Mouse (Mus musculus): ENCODE results near the gene Fyb. TPM values are rescaled to one million over a fixed set of nuclear protein-coding genes. Genes with fewer than 3 reads are reported as not detected.

The Fyb gene
- polyA plus RNA-seq, 1 experiment, result 190 TPM

GRCm38 (mm10) chr15:6560696-6561095 lies 38.0 kb downstream of the Fyb start:
- TF ChIP-seq USF1 (IDR thresholded peaks at IDR 0.05; ENCODE audit: low read depth), result no peak
- TF ChIP-seq MYOD1 (IDR thresholded peaks at IDR 0.05; ENCODE audit: control insufficient read depth, insufficient read length, low read depth), result no peak
- no peak for TF ChIP-seq MYOG (IDR thresholded peaks at IDR 0.05; ENCODE audit: control insufficient read depth, extremely low read depth, insufficient read length)
- TF ChIP-seq MAX (IDR thresholded peaks at IDR 0.05), result no peak
- TF ChIP-seq FOSL1 (IDR thresholded peaks at IDR 0.05; ENCODE audit: insufficient read depth, low read length, poor library complexity, severe bottlenecking), result no peak
- TF ChIP-seq CTCF (IDR thresholded peaks at IDR 0.05; ENCODE audit: control insufficient read depth, insufficient read depth, insufficient read length), result no peak
- TF ChIP-seq CEBPB (IDR thresholded peaks at IDR 0.05; ENCODE audit: low read depth), result no peak
- H3K4me3 ChIP-seq (ENCODE audit: insufficient read depth, poor library complexity, severe bottlenecking), result no peak overlapping the region
- no peak overlapping the region for H3ac ChIP-seq (ENCODE audit: control insufficient read depth, insufficient read length, low read depth)
- H3K79me2 ChIP-seq (ENCODE audit: control insufficient read depth, insufficient read depth), result no peaks in the 10 kb centered on the region
- no peaks in the 10 kb centered on the region for H3K27me3 ChIP-seq (ENCODE audit: control insufficient read depth, insufficient read depth, insufficient read length)
- H3K36me3 ChIP-seq (ENCODE audit: control insufficient read depth, insufficient read depth), result no peaks in the 10 kb centered on the region
- H3K79me3 ChIP-seq (ENCODE audit: low read depth), result no peaks in the 10 kb centered on the region

GRCm38 (mm10) chr15:6562161-6562560 lies 39.5 kb downstream of the Fyb start:
- no peak overlapping the region for H3ac ChIP-seq (ENCODE audit: control insufficient read depth, insufficient read length, low read depth)
- no peak overlapping the region for H3K4me3 ChIP-seq (ENCODE audit: insufficient read depth, poor library complexity, severe bottlenecking)
- TF ChIP-seq MYOD1 (IDR thresholded peaks at IDR 0.05; ENCODE audit: control insufficient read depth, insufficient read length, low read depth) (no peak), MAX (IDR thresholded peaks at IDR 0.05) (no peak), CTCF (IDR thresholded peaks at IDR 0.05; ENCODE audit: control insufficient read depth, insufficient read depth, insufficient read length) (no peak), FOSL1 (IDR thresholded peaks at IDR 0.05; ENCODE audit: insufficient read depth, low read length, poor library complexity, severe bottlenecking) (no peak), USF1 (IDR thresholded peaks at IDR 0.05; ENCODE audit: low read depth) (no peak), CEBPB (IDR thresholded peaks at IDR 0.05; ENCODE audit: low read depth) (no peak), MYOG (IDR thresholded peaks at IDR 0.05; ENCODE audit: control insufficient read depth, extremely low read depth, insufficient read length) (no peak)
- H3K36me3 ChIP-seq (ENCODE audit: control insufficient read depth, insufficient read depth), result no peaks in the 10 kb centered on the region
- no peaks in the 10 kb centered on the region for H3K79me2 ChIP-seq (ENCODE audit: control insufficient read depth, insufficient read depth)
- no peaks in the 10 kb centered on the region for H3K79me3 ChIP-seq (ENCODE audit: low read depth)
- H3K27me3 ChIP-seq (ENCODE audit: control insufficient read depth, insufficient read depth, insufficient read length), result no peaks in the 10 kb centered on the region

- Histone ChIP-seq H3K4me3 (ENCODE audit: insufficient read depth, poor library complexity, severe bottlenecking) (no peak overlapping the region), H3K79me2 (ENCODE audit: control insufficient read depth, insufficient read depth) (no peaks in the 10 kb centered on the region), H3K27me3 (ENCODE audit: control insufficient read depth, insufficient read depth, insufficient read length) (no peaks in the 10 kb centered on the region), H3ac (ENCODE audit: control insufficient read depth, insufficient read length, low read depth) (no peak overlapping the region), H3K79me3 (ENCODE audit: low read depth) (no peaks in the 10 kb centered on the region), H3K36me3 (ENCODE audit: control insufficient read depth, insufficient read depth) (no peaks in the 10 kb centered on the region)
- TF ChIP-seq USF1 (IDR thresholded peaks at IDR 0.05; ENCODE audit: low read depth) (no peak), CTCF (IDR thresholded peaks at IDR 0.05; ENCODE audit: control insufficient read depth, insufficient read depth, insufficient read length) (no peak), MYOD1 (IDR thresholded peaks at IDR 0.05; ENCODE audit: control insufficient read depth, insufficient read length, low read depth) (no peak), FOSL1 (IDR thresholded peaks at IDR 0.05; ENCODE audit: insufficient read depth, low read length, poor library complexity, severe bottlenecking) (no peak)
Measured at GRCm38 (mm10) chr15:6562629-6563028, 40.0 kb downstream of the Fyb start.

GRCm38 (mm10) chr15:6564977-6565421 lies 42.3 kb downstream of the Fyb start:
- H3K4me3 ChIP-seq (ENCODE audit: insufficient read depth, poor library complexity, severe bottlenecking), result no peak overlapping the region
- no peaks in the 10 kb centered on the region for H3K27me3 ChIP-seq (ENCODE audit: control insufficient read depth, insufficient read depth, insufficient read length)
- no peaks in the 10 kb centered on the region for H3K36me3 ChIP-seq (ENCODE audit: control insufficient read depth, insufficient read depth)
- H3K79me2 ChIP-seq (ENCODE audit: control insufficient read depth, insufficient read depth), result no peaks in the 10 kb centered on the region
- no peak overlapping the region for H3ac ChIP-seq (ENCODE audit: control insufficient read depth, insufficient read length, low read depth)
- no peaks in the 10 kb centered on the region for H3K79me3 ChIP-seq (ENCODE audit: low read depth)
- TF ChIP-seq MYOD1 (IDR thresholded peaks at IDR 0.05; ENCODE audit: control insufficient read depth, insufficient read length, low read depth) (peak; percentile 64), CTCF (IDR thresholded peaks at IDR 0.05; ENCODE audit: control insufficient read depth, insufficient read depth, insufficient read length) (no peak), CEBPB (IDR thresholded peaks at IDR 0.05; ENCODE audit: low read depth) (peak; percentile 0), MAX (IDR thresholded peaks at IDR 0.05) (peak; percentile 75), FOSL1 (IDR thresholded peaks at IDR 0.05; ENCODE audit: insufficient read depth, low read length, poor library complexity, severe bottlenecking) (peak; percentile 83), MYOG (IDR thresholded peaks at IDR 0.05; ENCODE audit: control insufficient read depth, extremely low read depth, insufficient read length) (no peak), USF1 (IDR thresholded peaks at IDR 0.05; ENCODE audit: low read depth) (no peak)

GRCm38 (mm10) chr15:6565873-6566272 lies 43.2 kb downstream of the Fyb start:
- H3K79me2 ChIP-seq (ENCODE audit: control insufficient read depth, insufficient read depth), result no peaks in the 10 kb centered on the region
- no peaks in the 10 kb centered on the region for H3K36me3 ChIP-seq (ENCODE audit: control insufficient read depth, insufficient read depth)
- H3K4me3 ChIP-seq (ENCODE audit: insufficient read depth, poor library complexity, severe bottlenecking), result no peak overlapping the region
- no peak overlapping the region for H3ac ChIP-seq (ENCODE audit: control insufficient read depth, insufficient read length, low read depth)
- no peak for TF ChIP-seq FOSL1 (IDR thresholded peaks at IDR 0.05; ENCODE audit: insufficient read depth, low read length, poor library complexity, severe bottlenecking)
- TF ChIP-seq MAX (IDR thresholded peaks at IDR 0.05), result no peak
- no peak for TF ChIP-seq MYOG (IDR thresholded peaks at IDR 0.05; ENCODE audit: control insufficient read depth, extremely low read depth, insufficient read length)
- TF ChIP-seq MYOD1 (IDR thresholded peaks at IDR 0.05; ENCODE audit: control insufficient read depth, insufficient read length, low read depth), result no peak
- no peak for TF ChIP-seq USF1 (IDR thresholded peaks at IDR 0.05; ENCODE audit: low read depth)
- no peak for TF ChIP-seq CEBPB (IDR thresholded peaks at IDR 0.05; ENCODE audit: low read depth)
- TF ChIP-seq CTCF (IDR thresholded peaks at IDR 0.05; ENCODE audit: control insufficient read depth, insufficient read depth, insufficient read length), result no peak
- H3K79me3 ChIP-seq (ENCODE audit: low read depth), result no peaks in the 10 kb centered on the region
- no peaks in the 10 kb centered on the region for H3K27me3 ChIP-seq (ENCODE audit: control insufficient read depth, insufficient read depth, insufficient read length)

- no peaks in the 10 kb centered on the region for H3K36me3 ChIP-seq (ENCODE audit: control insufficient read depth, insufficient read depth)
- TF ChIP-seq FOSL1 (IDR thresholded peaks at IDR 0.05; ENCODE audit: insufficient read depth, low read length, poor library complexity, severe bottlenecking), result peak; percentile 51
- TF ChIP-seq MAX (IDR thresholded peaks at IDR 0.05), result no peak
- no peaks in the 10 kb centered on the region for H3K79me3 ChIP-seq (ENCODE audit: low read depth)
- no peaks in the 10 kb centered on the region for H3K27me3 ChIP-seq (ENCODE audit: control insufficient read depth, insufficient read depth, insufficient read length)
- no peak overlapping the region for H3K4me3 ChIP-seq (ENCODE audit: insufficient read depth, poor library complexity, severe bottlenecking)
- no peak overlapping the region for H3ac ChIP-seq (ENCODE audit: control insufficient read depth, insufficient read length, low read depth)
- no peaks in the 10 kb centered on the region for H3K79me2 ChIP-seq (ENCODE audit: control insufficient read depth, insufficient read depth)
Measured at GRCm38 (mm10) chr15:6567993-6568392, 45.3 kb downstream of the Fyb start.
